Mouse (Mus musculus) bone marrow macrophage, adult 2 months (primary cell): ENCODE results near the gene Zfp747. TPM values are rescaled to one million over a fixed set of nuclear protein-coding genes. Genes with fewer than 3 reads are reported as not detected.

Experiments used
- H3K27ac ChIP-seq: 2 replicates; pipeline ENCODE4 v1.5.1; 2012; ENCODE audit warnings: low read depth, low read length; ENCODE audit not compliant: insufficient read depth
- H3K4me1 ChIP-seq: 2 replicates; pipeline ENCODE4 v1.6.1; 2012; ENCODE audit warnings: low read length; ENCODE audit not compliant: control insufficient read depth, insufficient read depth
- H3K4me3 ChIP-seq: 2 replicates; pipeline ENCODE4 v1.5.1; 2012; ENCODE audit warnings: mild to moderate bottlenecking, low read length, moderate library complexity; ENCODE audit not compliant: insufficient read depth
- CTCF ChIP-seq: IDR thresholded peaks from 2 replicates; pipeline ENCODE4 v1.5.1; 2012; ENCODE audit warnings: low read depth, mild to moderate bottlenecking, low read length, moderate library complexity
- POLR2A ChIP-seq: IDR thresholded peaks from 2 replicates; pipeline ENCODE4 v1.6.1; 2012; ENCODE audit warnings: mild to moderate bottlenecking, low read depth, low read length, borderline replicate concordance
- polyA plus RNA-seq: library from polyadenylated mRNA; stranded (reverse); fragments of >200 nt; gene quantifications from 2 replicates; pipeline ENCODE4 v1.2.4, GENCODE M21; 2012; ENCODE audit not compliant: missing spikeins, insufficient read depth, insufficient read length

Gene Zfp747
- polyA plus RNA-seq, 1 experiment: 6.8 TPM

DNA sequence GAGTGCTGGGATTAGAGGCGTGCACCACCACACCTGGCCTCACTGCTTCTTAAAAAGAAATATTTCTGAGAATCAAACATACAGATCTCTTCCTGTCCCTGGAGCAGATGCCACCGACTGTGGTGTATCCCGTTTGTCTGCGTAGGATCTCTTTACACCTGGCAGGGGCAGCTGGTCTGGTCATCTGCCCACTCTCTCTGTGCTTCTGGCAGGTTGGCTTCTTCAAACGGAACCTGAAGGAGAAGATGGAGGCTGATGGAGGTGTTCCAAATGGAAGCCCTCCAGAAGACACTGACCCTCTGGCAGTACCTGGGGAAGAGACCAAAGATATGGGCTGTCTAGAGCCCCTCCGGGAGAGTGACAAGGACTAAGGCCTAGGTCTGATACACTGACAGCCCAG is 42.6 kb downstream of the Zfp747 start:
- Histone ChIP-seq H3K4me3 (no peak overlapping the region), H3K4me1 (no peaks in the 10 kb centered on the region), H3K27ac (no peak overlapping the region)

DNA sequence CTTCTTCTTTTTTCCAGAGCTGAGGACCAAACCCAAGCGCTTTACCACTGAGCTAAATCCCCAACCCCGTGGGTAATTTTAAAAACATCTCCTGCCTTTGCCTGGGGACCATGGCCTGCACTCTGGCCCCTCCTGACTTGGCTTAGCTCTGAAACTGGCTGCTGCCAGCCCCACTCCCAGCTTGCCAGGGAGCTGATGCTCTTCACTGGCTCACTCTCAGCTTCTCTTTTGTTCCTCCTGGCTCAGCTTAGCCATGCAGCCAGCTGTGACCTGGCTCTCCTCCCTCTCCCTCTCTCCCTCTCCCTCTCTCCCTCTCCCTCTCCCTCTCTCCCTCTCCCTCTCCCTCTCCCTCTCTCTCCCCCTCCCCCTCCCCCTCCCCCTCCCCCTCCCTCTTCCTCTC is 49.2 kb downstream of the Zfp747 start:
- Histone ChIP-seq H3K4me3 (no peak overlapping the region), H3K4me1 (no peaks in the 10 kb centered on the region), H3K27ac (no peak overlapping the region)
- TF ChIP-seq POLR2A (no peak), CTCF (no peak)

More for the DNA sequence above, 42.6 kb downstream of the Zfp747 start:
- TF ChIP-seq CTCF: no peak
- TF ChIP-seq POLR2A: no peak

DNA sequence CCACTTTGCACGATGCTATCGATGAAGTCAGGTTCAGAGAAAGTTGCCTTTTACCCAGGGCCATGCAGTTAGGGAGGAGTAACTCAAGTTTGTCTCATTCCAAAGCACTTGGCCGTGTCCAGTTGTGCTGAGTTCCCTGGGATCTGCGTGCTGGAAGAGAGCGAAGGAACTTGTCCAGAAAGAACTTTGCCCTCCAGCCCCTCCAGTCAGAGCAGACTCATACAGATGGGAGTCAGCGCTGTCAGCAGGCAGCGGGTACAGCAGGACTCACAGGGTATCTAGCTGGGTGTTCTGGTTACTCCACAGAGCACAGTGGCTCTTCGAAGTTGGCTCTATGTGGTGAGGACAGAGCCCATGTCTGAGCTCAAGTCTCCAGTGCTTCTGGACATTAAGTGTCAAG is 50.3 kb downstream of the Zfp747 start:
- no peak for TF ChIP-seq POLR2A
- no peak for TF ChIP-seq CTCF
- no peak overlapping the region for H3K27ac ChIP-seq
- H3K4me1 ChIP-seq: no peaks in the 10 kb centered on the region

DNA sequence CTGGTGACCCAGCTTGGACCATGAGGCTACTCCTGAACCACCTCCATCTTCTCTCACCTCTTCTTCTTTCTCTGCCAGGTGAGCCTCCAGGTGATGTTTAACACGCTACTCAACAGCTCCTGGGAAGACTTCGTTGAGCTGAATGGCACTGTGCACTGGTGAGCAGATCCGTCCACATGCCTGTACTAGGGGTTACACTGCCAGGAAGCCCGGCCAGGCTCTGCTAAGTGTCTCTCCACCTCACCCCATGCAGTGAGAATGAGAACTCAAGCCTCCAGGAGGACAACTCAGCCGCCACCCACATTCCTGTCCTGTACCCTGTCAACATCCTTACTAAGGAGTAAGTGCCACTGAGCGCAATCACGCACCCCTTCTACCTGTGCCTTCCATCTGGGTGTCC is 50.9 kb downstream of the Zfp747 start:
- no peaks in the 10 kb centered on the region for H3K4me1 ChIP-seq
- no peak overlapping the region for H3K4me3 ChIP-seq
- TF ChIP-seq POLR2A (no peak), CTCF (no peak)
- no peak overlapping the region for H3K27ac ChIP-seq

More for the DNA sequence above, 50.3 kb downstream of the Zfp747 start:
- H3K4me3 ChIP-seq: no peak overlapping the region

Other genes with a start within 250 kb of the Zfp747 start
- gene Spn, start 238.2 kb downstream of the Zfp747 start, polyA plus RNA-seq: 34.5 and 36.3 TPM in 2 replicates
- 58.0 and 58.5 TPM in 2 replicates for gene Cd2bp2, start 180.0 kb downstream of the Zfp747 start, polyA plus RNA-seq
- 67.2 and 71.7 TPM in 2 replicates for gene Tbc1d10b, start 167.6 kb downstream of the Zfp747 start, polyA plus RNA-seq
- gene Mylpf, start 167.2 kb downstream of the Zfp747 start, polyA plus RNA-seq: 3.9 and 6.9 TPM in 2 replicates
- gene Zfp553, start 143.0 kb downstream of the Zfp747 start, polyA plus RNA-seq: 6.5 and 6.8 TPM in 2 replicates
- gene Sept1, start 142.9 kb downstream of the Zfp747 start, polyA plus RNA-seq: 2.9 and 5.8 TPM in 2 replicates
- gene Zfp771, start 131.8 kb downstream of the Zfp747 start, polyA plus RNA-seq: 10.9 and 12.4 TPM in 2 replicates
- 25.6 and 27.3 TPM in 2 replicates for gene Dctpp1, start 115.3 kb downstream of the Zfp747 start, polyA plus RNA-seq
- gene Sephs2, start 102.0 kb downstream of the Zfp747 start, polyA plus RNA-seq: 72.2 and 77.0 TPM in 2 replicates
- 42.3 and 49.7 TPM in 2 replicates for gene Itgal, start 79.8 kb downstream of the Zfp747 start, polyA plus RNA-seq
- 14.9 and 16.2 TPM in 2 replicates for gene Zfp768, start 30.5 kb downstream of the Zfp747 start, polyA plus RNA-seq
- 2.8 and 2.9 TPM in 2 replicates for gene 9130019O22Rik, start 11.1 kb upstream of the Zfp747 start, polyA plus RNA-seq
- gene E430018J23Rik, start 17.6 kb upstream of the Zfp747 start, polyA plus RNA-seq: 3.4 and 3.9 TPM in 2 replicates
- gene Zfp764, start 30.8 kb upstream of the Zfp747 start, polyA plus RNA-seq: 6.1 and 8.5 TPM in 2 replicates
- gene Zfp688, start 46.0 kb upstream of the Zfp747 start, polyA plus RNA-seq: 17.7 and 20.0 TPM in 2 replicates
- gene Zfp689, start 73.1 kb upstream of the Zfp747 start, polyA plus RNA-seq: 1.4 and 1.7 TPM in 2 replicates
- gene Prr14, start 83.6 kb upstream of the Zfp747 start, polyA plus RNA-seq: 67.4 and 69.0 TPM in 2 replicates
- 134 and 147 TPM in 2 replicates for gene Fbrs, start 103.1 kb upstream of the Zfp747 start, polyA plus RNA-seq
- gene Srcap, start 135.9 kb upstream of the Zfp747 start, polyA plus RNA-seq: 56.4 and 58.1 TPM in 2 replicates
- 4.7 and 6.2 TPM in 2 replicates for gene Gm42715, start 143.5 kb upstream of the Zfp747 start, polyA plus RNA-seq
- 3.4 and 10.8 TPM in 2 replicates for gene Tmem265, start 185.3 kb upstream of the Zfp747 start, polyA plus RNA-seq
- gene Phkg2, start 197.3 kb upstream of the Zfp747 start, polyA plus RNA-seq: 64.7 and 68.4 TPM in 2 replicates
- 2.7 and 2.9 TPM in 2 replicates for gene Ccdc189, start 212.5 kb upstream of the Zfp747 start, polyA plus RNA-seq
- 42.3 and 44.5 TPM in 2 replicates for gene Rnf40, start 212.7 kb upstream of the Zfp747 start, polyA plus RNA-seq
- gene Zfp629, start 239.7 kb upstream of the Zfp747 start, polyA plus RNA-seq: 11.2 and 11.4 TPM in 2 replicates